Comparison of ENCODE assay signal across 23 mouse cellular contexts in genomic region chr8:105466246-105466645, GRCm38 (mm10). TPM values are rescaled to one million over a fixed set of nuclear protein-coding genes. Genes with fewer than 3 reads are reported as not detected.
DNase-seq lines count a peak whose midpoint lies in the region; ATAC-seq and TF ChIP-seq lines count a peak whose summit lies in the region.
"Had no signal": no experiment of that assay in that cellular context is flagged by ENCODE, and none has a peak within 500 bp of the region (broad histone marks: within the 10 kb centered on the region; RNA-seq: fewer than 3 reads in every experiment).

No protein-coding gene starts in this region.

- H3K9me3 ChIP-seq in heart, embryonic 10.5 days: no peaks in the 10 kb centered on the region
- no peaks in the 10 kb centered on the region for H3K9me3 ChIP-seq in midbrain, embryonic 14.5 days (ENCODE audit: control insufficient read depth, low read length)
- H3K9me3 ChIP-seq in midbrain, embryonic 11.5 days (ENCODE audit: control insufficient read depth, low read length): no peaks in the 10 kb centered on the region
- H3K9me3 ChIP-seq: liver, embryonic 12.5 days; midbrain, embryonic 12.5 days had no signal

- DNase-seq in cerebellum, adult 2 months: no peak
- no peak for DNase-seq in cerebellum, adult 8-10 months
- DNase-seq in heart, adult 2 months: no peak
- DNase-seq in heart, embryonic 10.5 days (ENCODE audit: low spot score): no peak
- no peak for DNase-seq in midbrain, embryonic 14.5 days
- no peak for DNase-seq in midbrain, embryonic 11.5 days (ENCODE audit: low spot score, missing footprints)
- DNase-seq in lung, postnatal 25 days (ENCODE audit: low spot score): no peak
- DNase-seq: adrenal gland, adult 2 months; embryo, embryonic 11 days; kidney, adult 18-20 months; kidney, postnatal 14 days; lung, adult 2 months; thymus, postnatal 25 days had no signal

- H3K9ac ChIP-seq in heart, adult 2 months (ENCODE audit: low read depth, low read length): no peak overlapping the region
- H3K9ac ChIP-seq in midbrain, embryonic 14.5 days (replicated peaks; ENCODE audit: low read length): no peak overlapping the region
- H3K9ac ChIP-seq in midbrain, embryonic 11.5 days (ENCODE audit: low read length): no peak overlapping the region
- H3K9ac ChIP-seq: liver, embryonic 12.5 days; midbrain, embryonic 12.5 days had no signal

- intact Hi-C loops in heart, adult 2 months (cut with DNase I): no loop called here

- peak overlapping the region; percentile 96 for H3K27ac ChIP-seq in cerebellum, adult 2 months (ENCODE audit: insufficient read depth, low read length)
- peak overlapping the region; percentile 38 for H3K27ac ChIP-seq in heart, adult 2 months
- no peak overlapping the region for H3K27ac ChIP-seq in heart, embryonic 10.5 days
- H3K27ac ChIP-seq in midbrain, embryonic 14.5 days (replicated peaks; ENCODE audit: low read depth, low read length): 0 out of 2 replicates have a peak overlapping the region, but pooled peaks have one; percentile 0
- H3K27ac ChIP-seq in midbrain, embryonic 11.5 days (ENCODE audit: low read depth, low read length): no peak overlapping the region
- H3K27ac ChIP-seq in olfactory bulb, adult 2 months (ENCODE audit: insufficient read depth, low read depth, low read length): peak overlapping the region; percentile 49
- H3K27ac ChIP-seq: liver, embryonic 12.5 days; macrophage; midbrain, embryonic 12.5 days had no signal

- TF ChIP-seq EP300 in heart, adult 2 months (IDR thresholded peaks at IDR 0.05; ENCODE audit: insufficient read depth, low read depth, low read length): no peak

- 16% methylated on average over 6 of the region's 6 CpGs for WGBS in cerebellum, adult 2 months
- 85% methylated on average over 6 of the region's 6 CpGs for WGBS in heart, adult 2 months
- 78% methylated on average over 6 of the region's 6 CpGs for WGBS in heart, embryonic 10.5 days
- WGBS in midbrain, embryonic 14.5 days: 92% methylated on average over 6 of the region's 6 CpGs
- WGBS in midbrain, embryonic 11.5 days: 85% methylated on average over 6 of the region's 6 CpGs
- 76% methylated on average over 6 of the region's 6 CpGs for WGBS in olfactory bulb, adult 2 months

- H3K4me2 ChIP-seq in midbrain, embryonic 14.5 days (ENCODE audit: low read length): no peak overlapping the region
- no peak overlapping the region for H3K4me2 ChIP-seq in midbrain, embryonic 11.5 days
- H3K4me2 ChIP-seq: heart, embryonic 11.5 days; liver, embryonic 12.5 days; midbrain, embryonic 12.5 days had no signal

- TF ChIP-seq CTCF in cerebellum, adult 2 months (IDR thresholded peaks at IDR 0.05; ENCODE audit: borderline replicate concordance, insufficient read depth, low read depth, low read length): no peak
- no peak for TF ChIP-seq CTCF in heart, adult 2 months (IDR thresholded peaks at IDR 0.05)
- no peak for TF ChIP-seq CTCF in olfactory bulb, adult 2 months (IDR thresholded peaks at IDR 0.05; ENCODE audit: insufficient read depth, low read depth, low read length)

- no peaks in the 10 kb centered on the region for H3K79me2 ChIP-seq in heart, adult 2 months (replicated peaks; ENCODE audit: control insufficient read depth, insufficient read depth, low read length)

- H3K27me3 ChIP-seq in cerebellum, adult 2 months (ENCODE audit: control insufficient read depth, insufficient read depth, low read length): no peaks in the 10 kb centered on the region
- H3K27me3 ChIP-seq in heart, adult 2 months (ENCODE audit: control insufficient read depth, insufficient read depth, low read length): no peaks in the 10 kb centered on the region
- H3K27me3 ChIP-seq in heart, embryonic 10.5 days (ENCODE audit: insufficient read depth, poor library complexity, severe bottlenecking): peaks cover 24% of the 10 kb centered on the region; the same call in 1 of the 2 replicates
- H3K27me3 ChIP-seq in midbrain, embryonic 14.5 days (ENCODE audit: control insufficient read depth, insufficient read depth, low read length): no peaks in the 10 kb centered on the region
- no peaks in the 10 kb centered on the region for H3K27me3 ChIP-seq in midbrain, embryonic 11.5 days (ENCODE audit: control insufficient read depth, insufficient read depth, low read length)
- H3K27me3 ChIP-seq: midbrain, embryonic 12.5 days had no signal

- ATAC-seq in midbrain, embryonic 14.5 days (ENCODE audit: low FRiP score, low TSS enrichment): no peak
- no peak for ATAC-seq in midbrain, embryonic 11.5 days (ENCODE audit: low FRiP score)
- ATAC-seq: liver, embryonic 12.5 days had no signal

- H3K4me1 ChIP-seq in cerebellum, adult 2 months (ENCODE audit: control insufficient read depth, insufficient read depth, low read length): peaks cover 56% of the 10 kb centered on the region
- peaks cover 17% of the 10 kb centered on the region for H3K4me1 ChIP-seq in heart, adult 2 months (ENCODE audit: control insufficient read depth, insufficient read depth, low read length)
- peaks cover 30% of the 10 kb centered on the region for H3K4me1 ChIP-seq in heart, embryonic 10.5 days
- peaks cover 31% of the 10 kb centered on the region for H3K4me1 ChIP-seq in midbrain, embryonic 14.5 days (ENCODE audit: control insufficient read depth, insufficient read depth, low read length)
- peaks cover 32% of the 10 kb centered on the region for H3K4me1 ChIP-seq in midbrain, embryonic 11.5 days (ENCODE audit: control insufficient read depth, insufficient read depth, low read length)
- peaks cover 40% of the 10 kb centered on the region for H3K4me1 ChIP-seq in olfactory bulb, adult 2 months (ENCODE audit: control insufficient read depth, insufficient read depth, low read length)

- no peak overlapping the region for H3K4me3 ChIP-seq in cerebellum, adult 2 months (replicated peaks; ENCODE audit: insufficient read depth, low read depth, low read length)
- no peak overlapping the region for H3K4me3 ChIP-seq in heart, adult 2 months
- no peak overlapping the region for H3K4me3 ChIP-seq in heart, embryonic 10.5 days
- no peak overlapping the region for H3K4me3 ChIP-seq in midbrain, embryonic 14.5 days (replicated peaks; ENCODE audit: low read depth, low read length)
- no peak overlapping the region for H3K4me3 ChIP-seq in midbrain, embryonic 11.5 days (ENCODE audit: low read depth, low read length)
- H3K4me3 ChIP-seq in olfactory bulb, adult 2 months (ENCODE audit: insufficient read depth, low read depth, low read length): no peak overlapping the region
- H3K4me3 ChIP-seq: liver, embryonic 12.5 days; midbrain, embryonic 12.5 days had no signal

- TF ChIP-seq POLR2A in cerebellum, adult 2 months (IDR thresholded peaks at IDR 0.05; ENCODE audit: borderline replicate concordance, insufficient read depth, low read length): no peak
- TF ChIP-seq POLR2A in heart, adult 2 months (IDR thresholded peaks at IDR 0.05; ENCODE audit: insufficient read depth, low read depth, low read length): no peak
- no peak for TF ChIP-seq POLR2A in olfactory bulb, adult 2 months (IDR thresholded peaks at IDR 0.05; ENCODE audit: insufficient read depth, low read depth, low read length)

- no peaks in the 10 kb centered on the region for H3K36me3 ChIP-seq in heart, adult 2 months (ENCODE audit: control insufficient read depth, insufficient read depth, low read length)
- H3K36me3 ChIP-seq in heart, embryonic 10.5 days: 0 out of 2 replicates have a peak, but pooled peaks cover 5% of the 10 kb centered on the region
- H3K36me3 ChIP-seq in midbrain, embryonic 14.5 days (ENCODE audit: control insufficient read depth, insufficient read depth, low read length): 0 out of 2 replicates have a peak, but pooled peaks cover 9% of the 10 kb centered on the region
- peaks cover 4% of the 10 kb centered on the region; the same call in 1 of the 2 replicates for H3K36me3 ChIP-seq in midbrain, embryonic 11.5 days (ENCODE audit: control insufficient read depth, insufficient read depth, low read length)
- H3K36me3 ChIP-seq: liver, embryonic 12.5 days had no signal

RNA-seq across cellular contexts. Expression of gene Tppp3, which starts 5.1 kb away (rescaled TPM):
- polyA plus RNA-seq in cerebellum, adult 2 months (2012; rRNA removed): 286 and 297 TPM in 2 replicates
- total RNA-seq in heart, adult 2 months (2021): 10 to 100 TPM; 35.0 to 48.8 TPM
- 73.7 and 89.2 TPM in 2 replicates for polyA plus RNA-seq in heart, adult 2 months (2012; rRNA removed)
- polyA plus RNA-seq in heart, embryonic 10.5 days (2016; fragmentation: Nextera tagmentation; extraction: Ambion mirVana): 25.5 and 28.4 TPM in 2 replicates
- polyA plus RNA-seq in midbrain, embryonic 14.5 days (2014; fragmentation: Nextera tagmentation; extraction: Ambion mirVana): 91.3 and 108 TPM in 2 replicates
- polyA plus RNA-seq in midbrain, embryonic 11.5 days (2014; fragmentation: Nextera tagmentation; extraction: Ambion mirVana): 106 and 107 TPM in 2 replicates
- not detected in 2 replicates for polyA plus RNA-seq in olfactory bulb, adult 2 months (2012; ENCODE audit: insufficient read depth, insufficient read length, low replicate concordance, missing spikeins)

RNA-seq across cellular contexts. Expression of gene Zdhhc1, which starts 30.5 kb away (rescaled TPM):
- polyA plus RNA-seq in cerebellum, adult 2 months (2012; rRNA removed): 64.7 and 67.9 TPM in 2 replicates
- 10 to 100 TPM; 13.0 to 13.3 TPM for total RNA-seq in heart, adult 2 months (2021)
- 37.5 and 40.5 TPM in 2 replicates for polyA plus RNA-seq in heart, adult 2 months (2012; rRNA removed)
- 16.1 and 21.6 TPM in 2 replicates for polyA plus RNA-seq in heart, embryonic 10.5 days (2016; fragmentation: Nextera tagmentation; extraction: Ambion mirVana)
- 25.2 and 26.4 TPM in 2 replicates for polyA plus RNA-seq in midbrain, embryonic 14.5 days (2014; fragmentation: Nextera tagmentation; extraction: Ambion mirVana)
- 14.5 and 19.0 TPM in 2 replicates for polyA plus RNA-seq in midbrain, embryonic 11.5 days (2014; fragmentation: Nextera tagmentation; extraction: Ambion mirVana)
- polyA plus RNA-seq in olfactory bulb, adult 2 months (2012; ENCODE audit: insufficient read depth, insufficient read length, low replicate concordance, missing spikeins): not detected in 2 replicates

RNA-seq across cellular contexts. Expression of gene Hsd11b2, which starts 52.3 kb away (rescaled TPM):
- polyA plus RNA-seq in cerebellum, adult 2 months (2012; rRNA removed): 0.08 TPM in 1 of 2 replicates, not detected in the other
- under 1 TPM in 1 of 2 experiments, not detected in 1; 0.23 TPM for total RNA-seq in heart, adult 2 months (2021)
- 0.08 and 0.32 TPM in 2 replicates for polyA plus RNA-seq in heart, adult 2 months (2012; rRNA removed)
- 14.8 and 37.5 TPM in 2 replicates for polyA plus RNA-seq in heart, embryonic 10.5 days (2016; fragmentation: Nextera tagmentation; extraction: Ambion mirVana)
- 5.9 and 9.7 TPM in 2 replicates for polyA plus RNA-seq in midbrain, embryonic 14.5 days (2014; fragmentation: Nextera tagmentation; extraction: Ambion mirVana)
- polyA plus RNA-seq in midbrain, embryonic 11.5 days (2014; fragmentation: Nextera tagmentation; extraction: Ambion mirVana): 19.8 and 24.3 TPM in 2 replicates
- polyA plus RNA-seq in olfactory bulb, adult 2 months (2012; ENCODE audit: insufficient read depth, insufficient read length, low replicate concordance, missing spikeins): not detected in 2 replicates
- total RNA-seq: layer of hippocampus, adult 8-10 months; left cerebral cortex, adult 18-20 months had no signal
- polyA plus RNA-seq: macrophage had no signal

RNA-seq across cellular contexts. Expression of gene Lrrc36, which starts 52.9 kb away (rescaled TPM):
- polyA plus RNA-seq in cerebellum, adult 2 months (2012; rRNA removed): 0.65 and 1.2 TPM in 2 replicates
- total RNA-seq in heart, adult 2 months (2021): under 1 TPM; 0.45 to 0.47 TPM
- polyA plus RNA-seq in heart, adult 2 months (2012; rRNA removed): 0.67 and 0.94 TPM in 2 replicates
- 0.09 TPM in 1 of 2 replicates, not detected in the other for polyA plus RNA-seq in heart, embryonic 10.5 days (2016; fragmentation: Nextera tagmentation; extraction: Ambion mirVana)
- polyA plus RNA-seq in midbrain, embryonic 14.5 days (2014; fragmentation: Nextera tagmentation; extraction: Ambion mirVana): 1.5 and 1.7 TPM in 2 replicates
- 1.9 and 2.7 TPM in 2 replicates for polyA plus RNA-seq in midbrain, embryonic 11.5 days (2014; fragmentation: Nextera tagmentation; extraction: Ambion mirVana)
- not detected in 2 replicates for polyA plus RNA-seq in olfactory bulb, adult 2 months (2012; ENCODE audit: insufficient read depth, insufficient read length, low replicate concordance, missing spikeins)
- polyA plus RNA-seq: heart, embryonic 11.5 days; limb, embryonic 11.5 days; macrophage had no signal

RNA-seq across cellular contexts. Expression of gene Kctd19, which starts 52.9 kb away (rescaled TPM):
- polyA plus RNA-seq in cerebellum, adult 2 months (2012; rRNA removed): 0.05 TPM in 1 of 2 replicates, not detected in the other
- under 1 TPM; 0.13 to 0.25 TPM for total RNA-seq in heart, adult 2 months (2021)
- polyA plus RNA-seq in heart, adult 2 months (2012; rRNA removed): 0.08 and 0.15 TPM in 2 replicates
- polyA plus RNA-seq in heart, embryonic 10.5 days (2016; fragmentation: Nextera tagmentation; extraction: Ambion mirVana): not detected in 2 replicates
- not detected in 2 replicates for polyA plus RNA-seq in midbrain, embryonic 14.5 days (2014; fragmentation: Nextera tagmentation; extraction: Ambion mirVana)
- polyA plus RNA-seq in midbrain, embryonic 11.5 days (2014; fragmentation: Nextera tagmentation; extraction: Ambion mirVana): not detected in 2 replicates
- not detected in 2 replicates for polyA plus RNA-seq in olfactory bulb, adult 2 months (2012; ENCODE audit: insufficient read depth, insufficient read length, low replicate concordance, missing spikeins)
- total RNA-seq: adrenal gland, adult 2 months; gastrocnemius, postnatal 4 days; layer of hippocampus, adult 8-10 months; left cerebral cortex, adult 18-20 months had no signal
- polyA plus RNA-seq: forebrain, embryonic 11.5 days; heart, embryonic 11.5 days; limb, embryonic 11.5 days; liver, embryonic 12.5 days; macrophage; midbrain, embryonic 12.5 days had no signal

Comparison
In these comparisons a context has a peak if more than half of its experiments do, and no peak if none do; other contexts are left out.
1. H3K27ac ChIP-seq: peak in cerebellum, adult 2 months (single experiment), heart, adult 2 months (single experiment), midbrain, embryonic 14.5 days (single experiment) and olfactory bulb, adult 2 months (single experiment); none in heart, embryonic 10.5 days (single experiment) and midbrain, embryonic 11.5 days (single experiment).
2. RNA of gene Tppp3, which starts 5.1 kb away (polyA plus RNA-seq): 286 to 297 TPM in cerebellum, adult 2 months, 106 to 107 TPM in midbrain, embryonic 11.5 days, 91.3 to 108 TPM in midbrain, embryonic 14.5 days, 73.7 to 89.2 TPM in heart, adult 2 months and 25.5 to 28.4 TPM in heart, embryonic 10.5 days; not detected in olfactory bulb, adult 2 months; every median in the first group is over 10 times any median in the second.